Mouse (Mus musculus) liver, postnatal 0 days (tissue): Measurements from ENCODE around the gene Bcl2.

Experiments used
- CTCF ChIP-seq: sonication (generic); IDR thresholded peaks from 2 replicates; pipeline ENCODE4 v1.5.1; 2016; ENCODE audit warnings: antibody characterized with exemption, low read depth
- EP300 ChIP-seq: IDR thresholded peaks from 2 replicates; pipeline ENCODE4 v1.6.1; 2016; ENCODE audit warnings: antibody characterized with exemption, low read depth, mild to moderate bottlenecking

DNA sequence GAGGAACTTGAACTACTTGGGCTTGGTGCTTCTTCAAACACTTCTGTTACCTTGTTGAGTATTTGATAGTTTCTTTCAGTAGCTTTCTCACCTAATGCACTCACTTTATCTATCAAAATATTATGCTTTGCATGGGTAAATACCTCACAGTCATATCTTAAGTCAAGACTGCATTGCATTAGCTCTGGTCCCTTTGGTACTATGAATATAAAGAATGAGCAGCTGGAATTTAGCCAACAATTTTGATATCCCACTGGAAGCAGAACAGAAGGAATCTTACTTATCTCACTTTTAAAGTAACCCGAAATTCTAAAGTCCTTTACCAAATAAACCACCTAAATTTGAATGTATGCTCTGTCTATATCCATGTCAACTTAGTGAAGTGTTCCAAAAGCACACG lies 83.1 kb downstream of the Bcl2 start:
- TF ChIP-seq CTCF (no peak), EP300 (no peak)
